Mouse (Mus musculus) erythroblast, adult 5-6 weeks (primary cell): Measurements from ENCODE around the gene Them7. TPM values are rescaled to one million over a fixed set of nuclear protein-coding genes. Genes with fewer than 3 reads are reported as not detected.

Experiments
- ATAC-seq: replicated peaks from 2 replicates; pipeline ENCODE4 v1.8.0; 2016; ENCODE audit warnings: moderate number of reproducible peaks, mild to moderate bottlenecking, moderate TSS enrichment, inconsistent platforms; ENCODE audit not compliant: poor library complexity, low FRiP score, severe bottlenecking
- total RNA-seq, 2 experiments: library from RNA; stranded (forward) in 1 of 2; stranded (reverse) in 1 of 2; fragments of 150-400 nt in 1 of 2; fragments of 200-764, 138-1000 nt in 1 of 2; gene quantifications; 2 replicates each; pipeline versions ENCODE4 v1.2.3 to v1.2.4; 2015 to 2017; ENCODE audit warnings: low replicate concordance in 2 of 2

Them7 gene
- total RNA-seq, 2 experiments from 2014 or later: 2.9 TPM; not detected in 1

DNA sequence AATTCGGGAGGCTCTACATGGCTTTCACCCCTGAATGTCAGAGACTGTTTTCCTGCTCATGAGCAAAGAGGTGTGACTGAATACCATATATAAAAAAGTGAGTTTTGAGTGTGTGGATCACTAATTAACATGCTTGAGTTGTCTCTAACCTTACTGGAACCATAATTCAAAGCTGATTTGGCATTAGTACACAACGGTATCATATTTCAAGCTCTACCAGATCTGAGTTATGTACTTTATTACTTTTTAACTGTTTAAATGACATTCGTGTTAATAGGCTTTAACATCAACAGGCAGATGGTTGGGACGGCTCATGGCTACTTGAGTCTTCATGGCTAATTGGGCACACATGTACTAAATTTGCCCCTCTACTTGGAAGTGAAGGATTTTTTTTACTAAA lies 8.3 kb downstream of the Them7 start:
- no peak for ATAC-seq

DNA sequence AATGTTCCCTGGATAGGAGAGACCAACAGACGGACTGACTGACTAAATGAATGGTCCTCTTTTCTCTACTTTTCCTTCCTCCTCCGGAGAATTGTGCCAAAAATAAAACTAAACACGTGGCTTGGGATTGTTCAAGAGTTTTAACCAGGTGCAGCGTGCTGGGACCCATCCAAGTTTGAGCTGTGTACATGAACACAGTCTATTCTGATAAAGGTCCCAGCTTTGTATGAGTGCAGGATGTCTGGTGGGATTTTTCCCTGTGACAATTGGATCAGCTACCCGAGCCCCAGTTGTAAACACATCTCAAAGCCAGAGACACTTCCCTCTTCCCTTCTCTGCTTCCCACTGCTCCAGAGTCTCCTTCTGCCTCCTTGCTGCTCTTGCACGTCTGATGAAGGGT lies 10.2 kb downstream of the Them7 start:
- ATAC-seq: no peak

DNA sequence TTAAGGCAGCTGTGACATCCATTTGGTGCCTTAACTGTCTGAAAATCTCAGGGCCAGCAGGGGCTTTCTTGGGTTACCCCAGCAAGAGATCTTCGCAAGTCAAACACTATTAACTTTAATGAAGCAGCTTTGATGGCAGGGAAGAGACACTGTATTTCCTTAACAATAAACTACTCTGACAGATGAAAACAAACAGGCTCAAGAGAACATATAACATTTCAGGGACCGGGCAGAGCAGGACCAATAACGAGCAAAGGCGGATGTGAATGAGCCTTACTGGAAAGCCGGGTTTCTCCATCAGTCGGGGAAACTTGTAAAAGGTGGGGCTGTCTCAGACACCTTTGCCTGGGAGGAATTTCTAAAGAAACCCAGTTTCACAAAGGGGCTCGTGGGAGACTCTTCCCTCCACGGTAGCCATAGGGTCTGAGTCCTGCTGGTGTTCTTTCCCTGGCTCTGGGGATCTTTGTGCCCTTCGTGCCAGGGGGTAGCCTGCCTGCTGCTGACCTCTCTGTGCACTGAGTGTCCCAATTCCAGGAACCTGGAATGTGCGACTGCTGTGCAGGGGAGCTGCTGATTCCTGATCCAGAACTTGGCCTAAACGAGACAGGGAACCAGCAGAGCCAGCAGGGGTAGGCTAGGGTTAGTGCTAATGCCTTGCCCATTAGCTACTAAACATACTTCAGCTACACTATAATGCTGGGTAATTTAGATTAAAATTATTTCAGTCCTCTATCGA lies 11.4 kb downstream of the Them7 start:
- ATAC-seq: no peak

DNA sequence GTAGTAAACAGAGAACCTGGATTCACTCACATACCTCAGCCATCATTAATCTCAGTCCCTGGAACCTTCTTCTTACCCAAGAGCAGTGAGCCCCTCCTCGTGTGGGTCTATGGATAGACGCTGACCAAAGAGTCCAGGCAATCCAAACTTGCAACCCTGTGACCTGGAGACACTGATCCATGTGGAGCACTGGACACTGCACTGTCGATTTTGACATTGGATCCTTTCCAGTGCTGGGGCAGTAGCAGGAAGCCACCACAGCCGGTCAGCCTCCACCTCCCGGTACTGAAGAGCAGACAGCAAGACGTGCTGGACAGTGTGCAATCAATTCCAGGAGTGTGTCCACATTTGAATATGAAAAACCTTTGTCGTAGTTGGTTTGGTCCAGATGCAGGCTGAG lies 13.3 kb downstream of the Them7 start:
- no peak for ATAC-seq

DNA sequence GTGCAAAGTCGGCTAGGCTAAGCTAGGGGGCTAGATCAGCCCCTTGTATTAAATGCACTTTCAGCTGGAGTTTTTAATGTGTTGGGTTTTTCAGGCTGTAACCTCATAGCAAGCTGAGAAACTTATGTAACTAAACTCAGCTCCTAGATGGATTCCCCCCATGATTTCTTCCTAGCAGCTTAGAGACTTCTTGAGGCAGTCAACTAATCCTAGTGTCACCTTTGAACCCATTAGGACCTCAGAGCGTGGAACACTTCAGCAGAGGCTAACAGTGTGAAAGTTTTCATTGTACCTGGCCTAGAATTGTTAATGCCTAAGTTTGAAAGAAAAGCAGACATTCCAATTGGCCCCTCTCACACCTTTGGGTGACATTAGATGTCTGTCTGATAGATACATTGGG lies 13.7 kb downstream of the Them7 start:
- ATAC-seq: no peak

DNA sequence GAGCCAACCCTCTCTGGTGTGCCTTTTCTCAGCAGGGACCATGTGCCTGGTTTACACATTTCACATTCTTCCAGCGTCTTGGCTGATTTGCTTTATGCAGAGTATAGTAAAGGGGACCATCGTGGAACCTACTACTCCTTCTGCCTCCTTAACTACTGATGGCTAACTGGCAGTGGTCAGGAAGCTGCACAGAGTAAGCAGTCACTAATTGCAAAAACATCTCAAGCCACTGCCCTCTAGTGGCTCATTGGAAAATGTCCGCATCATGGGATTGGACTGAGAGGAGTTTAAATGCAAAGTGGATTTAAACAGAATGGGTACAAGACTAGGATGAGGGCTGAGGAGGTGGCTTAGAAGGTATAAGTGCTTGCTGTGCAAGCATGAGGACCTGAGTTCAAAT lies 14.7 kb downstream of the Them7 start:
- ATAC-seq: no peak

DNA sequence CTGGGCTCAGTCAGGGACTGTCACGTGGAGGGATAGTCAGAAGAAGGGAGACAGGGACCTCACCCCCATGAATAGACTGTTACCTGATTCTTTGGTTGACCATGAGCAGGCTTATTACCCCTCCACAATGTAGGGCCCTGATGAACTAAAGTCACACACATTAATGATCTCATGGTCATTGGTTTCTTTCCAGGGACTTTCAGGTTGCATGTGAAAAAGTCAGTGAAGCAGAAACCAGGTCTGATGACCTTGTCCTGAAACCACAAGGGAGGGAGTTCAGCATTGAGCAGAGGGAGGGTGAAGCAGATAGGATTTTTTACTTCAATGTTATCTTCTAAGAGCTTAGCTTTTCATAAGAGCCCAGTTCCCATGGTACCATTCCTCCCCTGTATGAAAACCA lies 16.5 kb downstream of the Them7 start:
- no peak for ATAC-seq

DNA sequence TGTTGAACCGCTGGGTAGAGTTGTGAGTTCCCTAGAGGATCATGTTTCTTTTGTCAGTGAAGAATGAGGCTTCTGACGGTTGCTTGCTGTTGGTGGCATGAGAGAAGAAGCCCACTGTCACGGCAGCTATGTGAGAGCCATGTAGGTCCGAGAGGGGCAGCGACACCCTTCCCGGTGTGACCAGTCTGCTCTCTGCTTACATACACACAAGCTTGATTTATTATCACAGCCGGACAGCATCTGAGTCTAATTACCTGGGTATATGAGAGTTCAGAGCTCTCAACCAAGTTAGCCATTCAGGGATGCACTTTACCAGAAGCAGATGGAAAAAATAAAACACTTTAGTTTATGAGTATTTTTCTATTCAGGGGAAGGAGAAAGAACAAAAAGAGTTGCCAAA lies 18.8 kb downstream of the Them7 start:
- ATAC-seq: no peak

DNA sequence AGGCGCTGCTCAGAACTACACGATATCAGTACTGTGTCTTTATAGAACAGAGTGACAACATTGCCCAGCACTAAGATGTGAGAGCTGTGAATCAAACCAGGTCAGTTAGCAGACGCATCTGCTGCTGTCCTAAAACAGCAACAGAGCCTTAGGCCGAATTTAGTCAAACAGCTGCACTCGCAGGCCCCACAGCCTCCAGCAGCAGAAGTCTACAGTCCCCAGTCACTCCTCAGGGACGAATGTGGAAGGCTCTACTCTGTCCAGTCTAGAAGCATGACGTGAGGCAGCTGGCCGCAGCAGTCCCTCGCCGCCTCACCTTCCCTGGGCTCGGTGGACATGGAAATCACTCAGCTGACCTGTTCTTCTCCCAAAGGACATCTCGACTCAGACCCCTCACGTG lies 20.6 kb downstream of the Them7 start:
- no peak for ATAC-seq

DNA sequence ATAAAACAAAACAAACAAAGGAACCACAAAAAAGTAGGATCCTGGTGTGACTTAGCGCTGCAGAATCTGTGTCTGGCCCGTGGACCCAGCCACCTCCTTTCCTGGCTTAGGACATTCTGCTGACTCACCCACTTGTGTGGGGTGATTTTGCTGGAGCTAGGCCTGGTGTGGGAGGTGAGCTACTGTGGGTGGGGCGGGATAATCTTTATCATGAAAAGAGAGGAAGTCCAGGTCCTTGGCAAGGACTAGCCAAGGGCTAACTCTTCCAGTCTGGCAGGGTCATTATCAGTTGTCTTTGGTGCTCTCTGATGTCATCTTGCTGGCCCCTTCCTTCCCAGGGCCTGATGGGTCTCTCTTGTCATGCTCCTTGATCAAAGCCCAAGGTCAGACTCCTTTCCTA lies 27.9 kb downstream of the Them7 start:
- ATAC-seq: no peak

DNA sequence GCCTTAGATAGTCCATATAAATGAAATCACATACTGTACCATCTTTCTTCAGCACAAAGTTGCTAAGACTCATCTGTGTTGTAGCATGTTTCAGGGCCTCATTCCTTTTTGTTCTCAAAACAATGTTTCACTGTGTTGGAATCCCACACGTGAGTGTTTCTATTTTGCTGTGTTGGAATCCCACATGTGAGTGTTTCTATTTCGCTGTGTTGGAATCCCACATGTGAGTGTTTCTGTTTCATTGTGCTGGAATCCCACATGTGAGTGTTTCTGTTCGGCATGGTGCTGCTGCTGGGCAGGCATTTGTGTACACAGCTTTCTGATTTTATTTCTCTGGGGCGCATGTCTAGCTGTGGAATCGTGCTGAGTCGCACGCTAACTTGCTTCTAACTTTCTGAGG lies 28.7 kb downstream of the Them7 start:
- peak; percentile 82 for ATAC-seq

DNA sequence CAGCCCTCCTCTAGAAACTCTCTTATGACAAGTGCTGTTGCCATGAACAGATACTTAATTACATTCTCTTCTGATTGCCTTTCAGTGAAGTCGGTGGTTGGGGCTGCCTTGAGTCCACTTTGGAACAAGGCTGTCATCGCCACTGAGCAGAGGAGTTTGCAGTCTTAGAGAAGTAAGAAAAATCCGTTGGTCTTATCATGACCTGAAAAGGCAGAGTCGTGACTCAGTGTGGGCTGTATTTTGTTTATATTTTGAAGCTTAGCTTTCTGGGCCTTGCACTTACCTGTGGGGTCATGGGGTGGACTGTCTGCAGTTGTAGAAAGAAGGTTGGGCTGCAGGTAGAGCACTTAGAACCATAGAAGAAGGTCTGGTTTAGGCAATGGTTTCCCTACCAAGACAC lies 31.3 kb downstream of the Them7 start:
- no peak for ATAC-seq

DNA sequence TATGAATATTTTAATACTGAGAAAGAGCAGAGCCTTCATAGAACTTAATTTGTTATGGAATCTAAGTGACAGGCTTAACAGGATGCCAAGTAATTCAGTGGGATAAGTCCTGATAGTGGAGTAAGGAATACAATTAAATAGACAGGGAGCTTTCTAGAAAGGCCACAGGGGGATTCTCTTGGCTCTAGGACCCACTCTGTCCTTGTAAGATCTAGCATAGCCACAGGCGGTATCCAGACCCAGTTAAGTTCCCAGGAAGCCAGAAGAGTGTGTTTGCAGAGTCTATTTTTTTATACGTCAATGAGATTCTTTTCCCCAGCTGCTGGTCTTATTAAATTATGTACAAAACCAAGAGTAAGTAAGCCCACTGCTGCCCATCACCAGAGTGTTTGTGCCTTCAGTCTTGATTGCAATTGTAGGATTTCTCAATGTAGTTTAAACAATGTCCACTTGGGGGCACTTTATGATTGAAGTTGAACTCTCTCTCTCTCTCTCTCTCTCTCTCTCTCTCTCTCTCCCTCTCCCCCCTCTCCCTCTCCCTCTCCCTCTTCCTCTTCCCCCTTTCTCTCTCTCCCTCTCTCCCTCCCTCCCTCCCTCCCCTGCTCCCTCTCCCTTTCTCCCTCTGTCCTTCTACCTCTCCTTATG lies 32.4 kb downstream of the Them7 start:
- no peak for ATAC-seq

DNA sequence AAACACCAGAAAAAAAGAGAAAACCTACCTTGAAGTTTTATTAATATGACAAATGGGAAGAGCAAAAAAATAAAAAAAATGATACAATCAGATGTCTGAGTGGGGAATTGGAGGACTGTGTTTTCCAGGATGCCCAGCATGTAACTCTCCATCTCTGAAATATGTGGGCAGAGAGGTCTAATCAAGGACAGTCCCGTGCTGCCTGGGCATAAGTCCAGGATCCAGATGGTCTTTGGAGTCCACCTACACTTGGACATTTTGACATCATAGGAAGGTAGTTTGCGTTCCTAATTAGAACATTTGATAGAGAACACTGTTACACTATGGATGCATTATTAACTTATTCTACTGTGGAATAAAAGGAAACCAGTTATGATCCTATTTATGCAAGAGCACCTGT lies 33.3 kb downstream of the Them7 start:
- no peak for ATAC-seq

DNA sequence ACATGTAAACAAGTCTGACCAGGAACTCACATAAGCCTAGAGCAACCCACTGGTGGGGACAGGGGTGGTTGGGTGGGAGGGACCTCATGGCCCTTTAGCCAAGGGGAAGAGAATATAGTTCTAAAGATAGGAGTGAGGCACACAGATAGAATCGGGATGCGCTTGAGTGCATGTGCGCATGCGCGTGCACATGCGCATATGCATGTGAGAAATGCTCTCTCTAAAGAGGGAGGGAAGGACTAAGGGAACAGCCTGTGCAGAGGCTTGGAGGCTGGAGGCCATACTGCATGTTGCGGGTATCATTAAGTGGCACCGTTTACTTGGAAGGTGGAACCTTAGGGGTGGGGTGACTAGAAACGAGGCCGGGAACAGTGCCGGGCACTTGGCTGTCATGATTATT lies 37.2 kb downstream of the Them7 start:
- no peak for ATAC-seq

DNA sequence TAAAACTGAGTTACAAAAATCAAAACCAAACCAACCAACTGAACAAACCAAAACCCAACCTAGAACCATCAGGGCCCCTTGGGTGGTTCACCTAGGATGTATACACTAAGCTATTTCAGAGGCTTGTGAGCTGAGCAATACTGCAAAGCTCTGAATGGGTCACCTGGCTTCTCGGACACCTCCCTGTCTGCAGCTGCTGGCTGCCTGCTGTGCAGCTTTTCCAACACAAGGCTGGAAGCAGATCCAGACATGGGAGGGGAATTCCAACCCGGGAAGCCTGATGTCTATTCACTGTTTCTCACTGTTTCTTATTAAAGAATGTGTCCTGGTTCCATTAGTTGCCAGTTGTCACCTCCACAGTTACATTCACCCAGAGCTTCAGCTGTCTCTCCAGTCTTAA lies 39.1 kb downstream of the Them7 start:
- ATAC-seq: no peak

DNA sequence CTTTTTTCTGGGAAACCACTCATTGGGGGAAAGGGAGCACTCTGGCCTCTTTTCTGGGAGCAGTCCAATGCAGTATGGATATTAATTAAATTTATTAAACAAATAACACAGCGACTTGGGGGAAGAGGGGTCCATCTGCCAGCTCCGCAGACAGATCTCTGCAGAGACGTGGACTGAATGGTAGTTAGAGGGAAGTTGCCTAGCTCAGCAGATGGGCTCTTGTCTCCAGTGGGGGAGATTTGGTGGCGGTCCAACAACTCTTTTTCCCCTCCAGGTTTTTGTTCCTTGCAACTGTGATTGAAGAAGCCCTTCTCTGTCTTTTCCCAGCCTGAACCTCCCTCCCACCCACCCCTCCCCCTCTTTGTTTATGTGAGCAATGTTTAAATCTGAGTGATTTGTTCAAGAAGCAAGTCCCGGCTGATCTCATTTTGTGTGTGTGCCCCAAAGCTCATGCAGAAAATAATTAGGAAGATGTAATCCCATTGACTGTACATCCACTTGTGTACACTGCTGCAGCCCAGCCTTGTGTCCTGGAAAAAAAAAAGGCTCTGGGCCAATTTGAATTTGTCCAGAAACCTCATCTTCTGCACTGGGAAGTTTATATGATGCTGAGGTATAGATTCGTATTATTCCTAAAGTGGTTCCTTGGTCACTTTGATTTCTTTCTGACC lies 58.4 kb downstream of the Them7 start:
- ATAC-seq: no peak

DNA sequence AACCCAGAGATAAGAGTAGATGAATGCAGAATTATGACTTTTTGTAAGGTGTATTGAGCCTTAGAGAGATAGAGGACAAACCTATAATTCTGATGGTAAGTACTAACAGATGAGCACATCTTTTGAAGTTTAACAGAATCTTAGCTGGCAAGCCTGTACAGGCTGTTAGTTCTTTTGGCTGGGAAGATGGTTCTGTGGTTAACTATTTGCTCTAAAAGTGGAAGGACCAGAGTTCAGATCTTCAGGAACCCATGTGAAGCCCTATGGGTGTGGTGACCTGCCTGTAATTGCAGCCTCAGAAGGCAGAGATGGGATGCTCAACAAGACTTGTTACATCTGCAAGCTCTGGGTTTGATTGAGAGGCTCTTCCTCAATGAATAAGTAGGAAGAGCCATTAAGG lies 59.7 kb downstream of the Them7 start:
- no peak for ATAC-seq

DNA sequence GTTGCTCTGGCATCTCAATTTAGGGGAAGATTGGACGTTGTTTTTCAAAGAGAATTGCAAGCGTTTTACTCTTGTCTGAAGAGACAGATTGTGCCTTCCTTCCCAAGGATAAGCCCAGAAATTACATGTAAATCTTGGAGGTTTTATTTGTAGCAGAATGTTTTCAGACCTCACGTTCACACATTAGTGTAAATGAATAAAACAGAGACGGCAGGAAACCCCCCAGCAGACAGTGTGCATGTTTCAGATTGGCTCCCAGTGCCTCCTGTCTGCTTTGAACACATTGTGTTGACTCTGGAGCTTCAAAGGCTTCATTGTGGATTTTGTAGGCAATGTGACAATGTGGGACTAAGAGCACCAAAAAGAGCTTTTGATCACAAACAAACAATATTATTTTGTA lies 60.7 kb downstream of the Them7 start:
- ATAC-seq: no peak

DNA sequence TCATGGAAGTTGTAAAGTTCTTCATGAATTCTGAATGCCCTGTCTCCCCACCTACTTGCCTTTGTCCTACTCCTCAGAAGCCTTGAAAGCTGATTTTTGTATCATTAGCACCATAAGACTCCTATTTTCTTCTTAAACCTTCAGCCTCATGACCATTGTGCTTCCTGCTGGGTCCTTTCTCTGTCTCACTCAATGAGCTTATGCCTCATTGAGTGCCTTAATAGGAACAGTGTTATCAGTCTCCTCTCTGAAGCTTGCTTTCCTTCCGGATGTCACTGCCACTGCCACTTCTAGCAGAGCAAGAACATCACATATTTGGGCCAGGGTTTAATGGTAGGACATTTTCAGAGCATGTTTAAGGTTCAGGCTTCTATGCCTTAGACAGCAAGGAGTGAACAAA lies 71.7 kb downstream of the Them7 start:
- no peak for ATAC-seq

DNA sequence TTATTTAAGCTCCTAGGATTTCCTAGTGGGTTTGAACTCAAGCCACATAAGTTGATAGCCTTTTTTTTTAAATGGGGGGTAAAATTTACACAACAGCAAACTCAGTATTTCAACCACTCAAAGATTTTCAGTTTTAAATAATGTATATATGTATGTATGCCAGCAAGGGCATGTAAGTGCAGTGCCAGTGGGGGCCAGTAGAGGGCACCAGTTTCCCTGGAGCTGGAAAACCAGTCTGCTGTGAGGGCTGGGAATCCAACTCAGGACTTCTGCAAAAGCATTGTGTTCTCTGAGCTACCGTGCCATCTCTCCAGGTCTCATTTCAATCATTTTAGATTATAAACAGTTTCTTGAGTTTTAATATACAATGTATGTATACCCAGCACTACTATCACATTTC lies 74.8 kb downstream of the Them7 start:
- ATAC-seq: 0 out of 2 replicates have a peak, but pooled peaks have one; percentile 60
